Mouse (Mus musculus): ENCODE measurements around the gene Ube2m.

The Ube2m gene

DNA sequence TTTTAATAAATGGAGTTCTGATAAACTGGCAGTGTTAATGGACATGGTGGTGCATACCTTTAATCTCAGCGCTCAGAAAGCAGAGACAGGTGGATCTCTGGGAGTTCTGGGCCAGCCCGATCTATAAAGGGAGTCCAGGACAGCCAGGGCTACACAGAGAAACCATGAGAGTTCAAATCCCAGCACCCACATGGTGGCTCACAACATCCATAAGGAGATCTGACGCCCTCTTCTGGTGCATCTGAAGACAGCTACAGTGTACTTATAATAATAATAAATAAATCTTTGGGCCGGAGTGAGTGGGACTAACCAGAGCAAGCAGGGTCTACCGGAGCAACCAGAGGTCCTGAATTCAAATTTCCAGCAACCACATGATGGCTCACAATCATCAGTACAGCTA lies 34.7 kb downstream of the Ube2m start:
- no peak for DNase-seq (ENCODE audit: low spot score)

DNA sequence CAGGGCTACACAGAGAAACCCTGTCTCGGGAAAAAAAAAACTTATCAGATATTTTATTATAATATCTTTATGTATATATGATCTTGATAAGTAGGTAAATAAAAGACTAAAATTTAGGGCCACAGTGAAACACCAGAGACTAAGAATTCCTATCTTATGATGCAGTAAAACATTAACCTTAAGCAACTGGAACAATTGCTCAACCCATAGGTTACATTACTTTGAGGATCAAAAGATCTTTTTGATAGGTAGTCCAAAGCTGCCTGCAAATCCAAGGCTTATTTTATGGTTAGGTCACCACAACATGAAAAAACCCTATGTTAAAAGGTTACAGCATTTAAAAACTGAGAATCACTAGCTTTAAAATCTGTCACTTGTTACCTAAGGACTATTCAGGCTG lies 36.5 kb downstream of the Ube2m start:
- DNase-seq (ENCODE audit: low spot score) = no peak

DNA sequence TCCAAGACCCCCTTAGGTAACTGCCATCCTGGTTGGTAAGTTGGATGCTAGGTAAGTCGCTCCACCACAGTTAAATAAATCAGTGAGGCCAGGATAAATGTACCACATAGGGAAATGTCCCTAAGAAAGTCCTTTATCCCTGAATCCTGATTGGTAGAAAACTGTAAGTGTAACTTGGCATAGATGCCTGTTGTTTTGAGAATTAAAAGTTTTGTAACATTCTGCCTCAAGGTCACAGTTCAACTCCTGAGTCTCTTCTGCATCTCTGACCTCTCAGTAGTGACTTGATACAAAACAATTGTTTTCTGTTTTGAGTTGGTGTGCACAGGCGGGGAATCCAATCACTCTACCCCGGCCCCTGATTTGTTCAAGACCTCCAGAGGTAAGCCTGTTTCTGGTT lies 39.2 kb downstream of the Ube2m start, which contains the start of gene Trim28:
Gene Trim28 (plus strand): TSS at position 264 of the 400 bp plus-strand sequence.
- DNase-seq (ENCODE audit: low spot score) = no peak

DNA sequence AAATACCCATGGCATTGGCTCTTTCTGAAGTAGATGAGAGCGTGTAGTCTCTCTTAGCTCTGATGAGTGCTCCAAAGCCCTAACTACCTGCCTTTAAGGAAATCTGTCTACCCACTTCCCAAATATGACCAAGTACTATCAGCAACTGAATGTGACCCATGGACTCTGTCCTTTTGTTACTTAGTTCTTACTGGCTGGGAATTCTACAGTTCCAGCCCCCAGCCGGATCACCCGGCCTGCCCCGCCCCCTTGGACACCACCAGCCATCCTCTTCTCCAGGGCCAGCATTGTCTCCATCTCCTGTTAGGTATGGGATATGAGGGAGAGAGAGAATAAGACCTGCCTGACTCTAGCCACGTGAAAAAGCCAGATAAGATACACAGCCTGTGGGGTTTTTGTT lies 40.0 kb downstream of the Ube2m start, which contains the start of gene Slc27a5:
Gene Slc27a5 (minus strand): TSS at position 140 of the 400 bp plus-strand sequence.
- DNase-seq (ENCODE audit: low spot score) = no peak

DNA sequence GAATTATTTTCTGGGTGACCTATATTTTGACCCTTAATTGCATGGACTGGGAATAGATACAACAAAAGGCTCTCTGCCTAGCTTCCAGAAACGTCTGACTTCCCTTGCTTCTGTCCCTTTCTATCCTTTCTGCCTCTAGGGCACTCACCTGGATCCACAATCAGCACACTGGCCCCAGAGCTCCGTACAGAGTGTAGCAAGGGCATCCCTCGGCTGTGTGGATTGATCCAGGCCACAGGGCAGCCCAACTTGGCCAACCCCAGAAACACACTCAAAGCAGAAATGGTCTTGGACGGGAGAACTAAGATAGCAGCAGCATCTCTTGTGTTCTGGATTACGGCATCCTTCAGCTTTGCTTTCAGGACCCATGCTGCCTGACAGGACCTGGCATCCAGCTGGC lies 40.8 kb downstream of the Ube2m start:
- DNase-seq (ENCODE audit: low spot score) = no peak

DNA sequence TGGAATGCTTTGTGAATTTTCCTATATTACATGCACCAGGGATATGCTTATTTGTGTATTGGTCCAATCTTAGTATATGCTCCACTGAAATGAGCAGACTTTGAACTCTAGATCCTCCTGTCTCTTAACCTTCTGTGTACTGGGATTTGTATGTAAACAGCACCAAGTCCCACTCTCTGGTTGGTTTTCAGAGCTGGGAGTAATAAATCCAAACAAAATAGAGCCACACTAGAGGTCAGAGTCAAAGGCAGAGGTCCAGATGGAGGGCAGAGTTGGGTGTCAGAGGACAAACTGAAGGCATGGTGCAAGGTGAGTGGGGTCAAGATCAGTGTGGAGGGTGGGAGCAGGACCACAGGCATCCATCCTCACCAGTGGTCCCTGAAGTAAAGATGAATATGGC lies 42.2 kb downstream of the Ube2m start:
- DNase-seq (ENCODE audit: low spot score) = no peak

DNA sequence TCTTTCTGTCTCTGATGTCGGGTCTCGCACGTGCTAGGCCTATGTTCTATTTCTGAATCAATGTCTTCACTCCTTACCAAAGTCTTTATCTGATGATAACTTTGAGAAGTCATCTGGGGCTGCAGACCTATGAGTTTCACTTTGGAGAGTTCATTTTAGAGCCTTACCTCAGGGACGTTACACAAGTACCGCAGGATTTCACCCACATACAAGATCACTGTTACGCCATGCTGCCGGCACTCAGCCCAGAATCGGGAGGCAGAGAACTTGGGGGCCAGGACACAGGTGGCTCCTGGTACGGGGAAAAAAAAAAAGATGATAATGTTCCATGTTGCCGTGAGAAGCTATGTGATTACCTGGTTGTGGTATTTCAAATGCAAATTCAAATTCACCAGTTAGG lies 44.9 kb downstream of the Ube2m start:
- no peak for DNase-seq (ENCODE audit: low spot score)

DNA sequence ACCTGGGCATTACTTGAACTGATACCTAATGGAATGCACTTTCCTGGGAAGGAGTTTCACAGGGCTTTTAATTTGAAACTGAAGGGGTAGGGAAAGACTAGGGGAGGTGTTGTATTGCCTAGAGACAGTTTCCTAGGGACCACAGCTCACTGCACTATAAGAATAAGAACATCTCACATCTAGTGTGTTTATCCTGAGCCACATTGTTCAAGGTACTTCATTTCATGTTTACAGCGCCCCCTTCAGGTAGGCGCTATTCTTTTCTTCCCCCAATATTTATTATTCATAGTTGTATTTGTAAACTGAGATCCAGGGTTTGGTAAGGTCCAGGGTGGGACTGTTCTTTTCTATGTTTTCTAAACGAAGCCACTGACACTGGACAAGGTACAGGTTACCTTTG lies 45.9 kb downstream of the Ube2m start:
- DNase-seq (ENCODE audit: low spot score) = no peak

DNA sequence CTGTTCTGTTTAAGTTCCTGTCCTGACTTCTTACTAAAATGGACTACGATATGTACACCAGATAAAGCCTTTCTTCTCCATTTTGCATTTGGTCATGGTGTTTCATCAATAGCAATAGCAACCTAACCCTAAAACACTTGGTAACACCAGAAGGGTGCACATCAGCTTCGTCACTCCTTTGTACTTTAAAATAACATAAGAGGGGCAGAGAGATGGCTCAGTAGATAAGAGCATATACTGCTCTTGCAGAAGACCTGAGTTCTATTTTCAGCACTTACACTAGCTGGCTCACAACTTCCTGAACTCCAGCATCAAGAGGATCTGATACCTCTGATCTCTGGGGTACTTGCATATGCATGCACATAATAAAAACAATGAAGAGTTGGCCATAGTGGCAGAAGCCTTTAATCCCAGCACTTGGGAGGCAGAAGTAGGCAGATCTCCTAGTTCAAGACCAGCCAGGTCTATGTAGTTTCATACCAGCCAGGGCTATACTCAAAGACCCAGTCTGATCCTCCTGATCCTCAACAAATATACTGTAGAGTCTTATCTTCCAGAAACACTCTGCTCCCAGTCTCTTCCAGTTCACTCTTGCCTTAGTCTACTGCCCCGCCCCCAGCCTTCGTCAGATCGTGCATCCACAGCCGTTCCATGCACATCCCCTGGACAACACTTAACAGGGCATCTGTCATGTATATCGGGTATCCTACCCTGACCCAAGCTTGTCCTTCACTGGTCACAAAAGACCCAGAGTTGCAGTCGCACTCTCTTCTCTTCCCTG lies 50.5 kb downstream of the Ube2m start:
- no peak for DNase-seq (ENCODE audit: low spot score)

DNA sequence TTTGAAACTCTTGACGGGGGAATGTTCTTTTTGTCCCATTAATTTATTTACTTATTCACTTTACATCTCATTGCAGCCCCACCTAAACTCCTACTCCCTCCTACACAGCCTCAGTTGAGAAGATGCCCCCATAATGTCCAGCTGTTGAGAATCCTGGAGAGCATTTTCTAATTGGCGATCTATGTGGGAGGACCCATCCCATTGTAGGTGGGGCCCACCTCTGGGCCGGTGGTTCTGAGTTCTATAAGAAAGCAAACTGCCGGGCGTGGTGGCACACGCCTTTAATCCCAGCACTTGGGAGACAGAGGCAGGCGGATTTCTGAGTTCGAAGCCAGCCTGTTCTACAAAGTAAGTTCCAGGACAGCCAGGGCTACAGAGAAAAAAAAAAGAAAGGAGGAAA lies 51.2 kb downstream of the Ube2m start:
- DNase-seq (ENCODE audit: low spot score) = no peak

DNA sequence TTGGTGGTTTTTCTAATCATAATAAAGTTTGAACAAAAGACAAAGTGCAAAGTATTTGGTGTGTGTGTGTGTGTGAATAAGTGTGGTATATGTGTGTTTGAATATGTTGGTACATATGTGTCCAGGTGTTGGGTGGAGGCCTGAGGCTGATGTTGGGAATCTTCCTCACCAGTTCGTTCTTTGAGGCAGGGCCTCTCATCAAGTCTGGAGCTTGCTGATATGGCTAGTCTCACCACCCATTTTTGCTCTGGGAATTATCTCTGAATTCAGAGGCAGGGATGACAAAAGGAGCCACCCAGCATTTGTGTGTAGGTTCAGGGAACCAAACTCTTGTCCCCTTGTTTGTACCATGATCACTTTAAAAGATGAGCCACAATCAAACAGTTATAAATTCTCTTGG lies 52.4 kb downstream of the Ube2m start:
- no peak for DNase-seq (ENCODE audit: low spot score)
